Mouse (Mus musculus) G1E (cell line): Measurements from ENCODE around the gene Slc5a1.

Source experiments
- CTCF ChIP-seq: IDR thresholded peaks from 2 replicates; pipeline ENCODE4 v1.5.1; 2012; ENCODE audit warnings: low read depth, low read length, inconsistent platforms, mixed read lengths
- GATA1 ChIP-seq: IDR thresholded peaks from 2 replicates; pipeline ENCODE4 v1.6.1; 2012; ENCODE audit warnings: borderline replicate concordance, low read length, inconsistent platforms, mixed read lengths
- TAL1 ChIP-seq: conservative IDR thresholded peaks from 2 replicates; pipeline ENCODE4 v1.6.1; 2012; ENCODE audit warnings: low read depth, low read length, inconsistent platforms, mixed read lengths

GRCm38 (mm10) chr5:33091342-33091741 lies 12.7 kb upstream of the Slc5a1 start:
- TF ChIP-seq CTCF (no peak), GATA1 (no peak), TAL1 (no peak)
